ENCODE assay signal across 7 mouse cellular contexts in the genomic region with DNA sequence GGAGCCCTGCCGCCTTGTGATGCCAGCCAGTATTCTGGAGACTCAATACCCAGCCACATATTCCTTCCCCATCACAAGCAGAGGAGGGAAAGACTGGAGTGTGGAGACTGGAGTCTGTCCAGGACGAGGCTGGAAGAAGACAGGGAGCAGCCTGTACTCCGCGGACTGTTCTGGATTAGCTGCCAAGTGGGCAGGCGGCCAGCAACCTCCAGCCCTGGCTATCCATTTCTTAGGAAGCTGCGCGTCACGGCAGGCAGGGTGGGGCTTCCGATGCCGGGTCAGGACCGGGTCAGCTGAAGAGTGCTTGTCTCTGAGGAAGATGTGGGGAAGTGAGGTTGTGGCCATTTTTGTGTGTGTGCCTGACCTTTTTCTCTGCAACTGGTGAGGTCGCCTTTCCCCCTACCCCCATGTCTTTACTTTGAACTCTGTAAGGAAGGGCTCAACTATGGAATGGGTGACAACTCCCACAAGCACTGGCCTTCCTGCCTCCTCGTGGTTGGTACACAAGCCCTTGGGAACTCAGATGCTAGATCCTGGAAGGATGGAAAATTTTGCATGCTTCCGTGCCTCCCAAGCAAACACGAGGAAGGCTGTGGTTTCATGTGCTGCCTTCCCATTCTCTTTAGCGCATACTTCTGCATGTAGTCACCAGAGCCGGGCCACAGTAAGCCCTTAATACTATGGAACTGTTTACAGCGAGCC.
DNase-seq lines count a peak whose midpoint lies in the region; ATAC-seq and TF ChIP-seq lines count a peak whose summit lies in the region.

No protein-coding gene starts in this region.

- no peaks in the 10 kb centered on the region for H3K36me3 ChIP-seq in embryonic facial prominence, embryonic 11.5 days (replicated peaks; ENCODE audit: control insufficient read depth, insufficient read depth, low read depth, low read length)
- H3K36me3 ChIP-seq in heart, adult 2 months (ENCODE audit: control insufficient read depth, insufficient read depth, low read length): no peaks in the 10 kb centered on the region
- no peaks in the 10 kb centered on the region for H3K36me3 ChIP-seq in limb, embryonic 10.5 days
- no peaks in the 10 kb centered on the region for H3K36me3 ChIP-seq in midbrain, embryonic 14.5 days (ENCODE audit: control insufficient read depth, insufficient read depth, low read length)

- no peaks in the 10 kb centered on the region for H3K4me1 ChIP-seq in embryonic facial prominence, embryonic 11.5 days (ENCODE audit: control insufficient read depth, insufficient read depth, low read length)
- peaks cover 7% of the 10 kb centered on the region for H3K4me1 ChIP-seq in heart, adult 2 months (ENCODE audit: control insufficient read depth, insufficient read depth, low read length)
- H3K4me1 ChIP-seq in limb, embryonic 10.5 days: peaks cover 7% of the 10 kb centered on the region; the same call in 1 of the 2 replicates
- H3K4me1 ChIP-seq in midbrain, embryonic 14.5 days (ENCODE audit: control insufficient read depth, insufficient read depth, low read length): peaks cover 3% of the 10 kb centered on the region; the same call in 1 of the 2 replicates

- no peak overlapping the region for H3K4me3 ChIP-seq in embryonic facial prominence, embryonic 11.5 days (ENCODE audit: low read depth, low read length)
- H3K4me3 ChIP-seq in heart, adult 2 months: no peak overlapping the region
- H3K4me3 ChIP-seq in limb, embryonic 10.5 days: no peak overlapping the region
- H3K4me3 ChIP-seq in midbrain, embryonic 14.5 days (replicated peaks; ENCODE audit: low read depth, low read length): no peak overlapping the region

- H3K4me2 ChIP-seq in embryonic facial prominence, embryonic 11.5 days (ENCODE audit: low read depth, low read length): no peak overlapping the region
- H3K4me2 ChIP-seq in midbrain, embryonic 14.5 days (ENCODE audit: low read length): peak overlapping the region; percentile 53; the same call in 1 of the 2 replicates

- TF ChIP-seq CTCF in heart, adult 2 months (IDR thresholded peaks at IDR 0.05): 0 out of 2 replicates have a peak, but pooled peaks have one; percentile 1

- WGBS in embryonic facial prominence, embryonic 11.5 days: 55% methylated on average over 18 of the region's 18 CpGs
- WGBS in heart, adult 2 months: 13% methylated on average over 18 of the region's 18 CpGs
- 62% methylated on average over 18 of the region's 18 CpGs for WGBS in limb, embryonic 10.5 days
- WGBS in midbrain, embryonic 14.5 days: 53% methylated on average over 18 of the region's 18 CpGs

- H3K9me3 ChIP-seq in embryonic facial prominence, embryonic 11.5 days (replicated peaks; ENCODE audit: control insufficient read depth, low read length): no peaks in the 10 kb centered on the region
- no peaks in the 10 kb centered on the region for H3K9me3 ChIP-seq in limb, embryonic 10.5 days (replicated peaks)
- no peaks in the 10 kb centered on the region for H3K9me3 ChIP-seq in midbrain, embryonic 14.5 days (ENCODE audit: control insufficient read depth, low read length)

- no peak overlapping the region for H3K27ac ChIP-seq in embryonic facial prominence, embryonic 11.5 days (replicated peaks; ENCODE audit: low read depth, low read length)
- peak overlapping the region; percentile 86 for H3K27ac ChIP-seq in heart, adult 2 months
- H3K27ac ChIP-seq in limb, embryonic 10.5 days: no peak overlapping the region
- peak overlapping the region; percentile 5; the same call in 1 of the 2 replicates for H3K27ac ChIP-seq in midbrain, embryonic 14.5 days (replicated peaks; ENCODE audit: low read depth, low read length)

- TF ChIP-seq EP300 in heart, adult 2 months (IDR thresholded peaks at IDR 0.05; ENCODE audit: insufficient read depth, low read depth, low read length): peak; percentile 95; the same call in 1 of the 2 replicates

- intact Hi-C loops in heart, adult 2 months (cut with DNase I): loop anchor here (1.0 to 10.0 kb wide), 6 partner anchors 14 to 608 kb away; no protein-coding TSS in a partner anchor

- no peaks in the 10 kb centered on the region for H3K79me2 ChIP-seq in heart, adult 2 months (replicated peaks; ENCODE audit: control insufficient read depth, insufficient read depth, low read length)

- peak; percentile 98 for DNase-seq in brain, adult 2 months (ENCODE audit: low read depth, low spot score)
- DNase-seq in embryonic facial prominence, embryonic 11.5 days (ENCODE audit: low spot score): peak; percentile 35
- DNase-seq in heart, adult 2 months: peak; percentile 99
- DNase-seq in kidney, adult 8-10 months: peak; percentile 97 to 99
- DNase-seq in limb, embryonic 10.5 days (ENCODE audit: low spot score): peak; percentile 35
- DNase-seq in midbrain, embryonic 14.5 days: peak; percentile 79
- peak; percentile 51 to 69 for DNase-seq in spleen, postnatal 4 days (ENCODE audit: low spot score in 2 of 2)

- peak; percentile 67; the same call in 1 of the 2 replicates for ATAC-seq in embryonic facial prominence, embryonic 11.5 days (replicated peaks; ENCODE audit: insufficient number of reproducible peaks, low FRiP score, low TSS enrichment, low read depth)
- ATAC-seq in midbrain, embryonic 14.5 days (ENCODE audit: low FRiP score, low TSS enrichment): peak; percentile 79

- no peaks in the 10 kb centered on the region for H3K27me3 ChIP-seq in embryonic facial prominence, embryonic 11.5 days (ENCODE audit: control insufficient read depth, insufficient read depth, low read length)
- H3K27me3 ChIP-seq in heart, adult 2 months (ENCODE audit: control insufficient read depth, insufficient read depth, low read length): no peaks in the 10 kb centered on the region
- no peaks in the 10 kb centered on the region for H3K27me3 ChIP-seq in limb, embryonic 10.5 days (ENCODE audit: low read depth, poor library complexity, severe bottlenecking)
- no peaks in the 10 kb centered on the region for H3K27me3 ChIP-seq in midbrain, embryonic 14.5 days (ENCODE audit: control insufficient read depth, insufficient read depth, low read length)

- TF ChIP-seq POLR2A in heart, adult 2 months (IDR thresholded peaks at IDR 0.05; ENCODE audit: insufficient read depth, low read depth, low read length): peak; percentile 72

- no peak overlapping the region for H3K9ac ChIP-seq in embryonic facial prominence, embryonic 11.5 days (replicated peaks; ENCODE audit: low read length)
- H3K9ac ChIP-seq in heart, adult 2 months (ENCODE audit: low read depth, low read length): no peak overlapping the region; the same call in 1 of the 2 replicates
- no peak overlapping the region for H3K9ac ChIP-seq in midbrain, embryonic 14.5 days (replicated peaks; ENCODE audit: low read length)

Comparison
In these comparisons a context has a peak if more than half of its experiments do, and no peak if none do; other contexts are left out.
1. DNase-seq: peak in every context shown above with its lines; median percentile 99 in heart, adult 2 months; 98 in brain, adult 2 months; 98 in kidney, adult 8-10 months; 79 in midbrain, embryonic 14.5 days; 60 in spleen, postnatal 4 days; 35 in embryonic facial prominence, embryonic 11.5 days; 35 in limb, embryonic 10.5 days.
2. H3K27ac ChIP-seq: peak in heart, adult 2 months (single experiment) and midbrain, embryonic 14.5 days (single experiment); none in embryonic facial prominence, embryonic 11.5 days (single experiment) and limb, embryonic 10.5 days (single experiment).